ENCODE assay signal across 8 mouse cellular contexts in the genomic region with DNA sequence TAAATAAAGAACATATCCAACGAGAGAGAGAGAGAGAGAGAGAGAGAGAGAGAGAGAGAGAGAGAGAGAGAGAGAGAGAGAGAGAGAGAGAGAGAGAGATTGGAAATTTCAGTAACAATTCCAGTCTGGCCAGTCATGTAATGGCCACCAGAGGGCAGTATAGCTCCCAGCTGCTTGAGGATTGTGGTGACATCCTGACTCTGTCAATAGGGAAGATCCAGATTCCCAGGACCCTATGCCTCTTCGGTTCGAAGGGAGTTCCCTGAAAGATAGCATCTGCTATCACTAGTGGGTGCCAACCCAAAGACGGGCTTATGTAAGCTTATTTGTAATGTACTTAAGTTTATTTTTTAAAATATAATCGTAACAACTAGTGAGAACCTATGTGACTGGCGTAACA.
DNase-seq lines count a peak whose midpoint lies in the region; ATAC-seq lines count a peak whose summit lies in the region.

No protein-coding gene starts in this region.

- H3K9me3 ChIP-seq in limb, embryonic 10.5 days (replicated peaks), result no peaks in the 10 kb centered on the region

- no peaks in the 10 kb centered on the region for H3K27me3 ChIP-seq in limb, embryonic 10.5 days (ENCODE audit: low read depth, poor library complexity, severe bottlenecking)

- H3K36me3 ChIP-seq in limb, embryonic 10.5 days, result no peaks in the 10 kb centered on the region

- peak; percentile 61; the same call in 1 of the 2 replicates for ATAC-seq in cerebellum, adult (ENCODE audit: insufficient number of reproducible peaks, low FRiP score, low TSS enrichment)

- 60% methylated on average over 6 of the region's 6 CpGs for WGBS in limb, embryonic 10.5 days

- intact Hi-C loops in gastrocnemius, postnatal 14 days (cut with DNase I; ENCODE audit: low total_unique reads), result no loop called here

- H3K27ac ChIP-seq in limb, embryonic 10.5 days, result no peak overlapping the region

- no peaks in the 10 kb centered on the region for H3K4me1 ChIP-seq in limb, embryonic 10.5 days

- DNase-seq in adrenal gland, adult (ENCODE audit: inconsistent age in 2 of 2, low spot score in 1 of 2), result peak; percentile 11 to 76
- no peak for DNase-seq in adrenal gland, adult 8-10 months
- DNase-seq in ovary, postnatal 14 days (ENCODE audit: low spot score), result peak; percentile 18
- DNase-seq in ovary, adult 18-20 months (ENCODE audit: low spot score), result no peak
- DNase-seq in gastrocnemius, postnatal 14 days, result peak; percentile 16
- peak; percentile 45 for DNase-seq in limb, embryonic 10.5 days (ENCODE audit: low spot score)
- peak; percentile 41 for DNase-seq in retina, postnatal 7 days (ENCODE audit: low read depth, low spot score)

- H3K4me3 ChIP-seq in limb, embryonic 10.5 days, result no peak overlapping the region

Comparison
In these comparisons a context has a peak if more than half of its experiments do, and no peak if none do; other contexts are left out.
1. DNase-seq: peak in adrenal gland, adult (2 of 2), ovary, postnatal 14 days (single experiment), gastrocnemius, postnatal 14 days (single experiment), limb, embryonic 10.5 days (single experiment) and retina, postnatal 7 days (single experiment); none in adrenal gland, adult 8-10 months (single experiment) and ovary, adult 18-20 months (single experiment).